Comparison of ENCODE assay signal across 1 mouse cellular context in the genomic region with DNA sequence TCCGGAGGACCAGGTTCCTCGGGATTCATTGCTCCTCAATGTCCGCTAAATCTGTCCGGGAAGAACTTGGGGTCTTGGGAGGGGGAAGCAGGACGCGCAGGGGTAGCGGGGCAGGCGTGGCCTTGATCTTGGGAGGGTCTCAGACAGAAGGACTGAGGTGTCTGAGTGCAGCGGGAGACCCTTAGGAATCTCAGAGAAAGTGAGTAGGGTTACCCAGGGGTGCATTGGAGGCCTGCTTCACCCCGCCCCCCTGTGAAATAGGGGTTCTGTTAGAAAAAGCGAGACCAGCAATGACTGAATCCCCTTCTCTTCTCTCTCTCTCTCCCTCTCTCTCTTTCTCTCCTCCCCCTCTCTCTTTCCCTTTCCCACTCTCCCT.
TF ChIP-seq lines count a peak whose summit lies in the region.

No protein-coding gene starts in this region.

TF ChIP-seq in MEL, 35 proteins besides CTCF, POLR2A, EP300 and RAD21 (continued from another document):
- TF ChIP-seq GATA1 (IDR thresholded peaks at IDR 0.05; ENCODE audit: low read depth, low read length) (no peak), GABPA (IDR thresholded peaks at IDR 0.05; ENCODE audit: low read depth, low read length) (no peak), POLR2AphosphoS5 (IDR thresholded peaks at IDR 0.05; ENCODE audit: borderline replicate concordance, low read depth, low read length) (no peak), ZC3H11A (IDR thresholded peaks at IDR 0.05; ENCODE audit: low read depth, low read length) (no peak), CHD1 (IDR thresholded peaks at IDR 0.05; ENCODE audit: low read depth, low read length) (no peak), MAZ (IDR thresholded peaks at IDR 0.05; ENCODE audit: low read depth, low read length) (no peak), MXI1 (IDR thresholded peaks at IDR 0.05; ENCODE audit: low read depth, low read length) (no peak)
